Mouse (Mus musculus) myocyte (in vitro differentiated cells): ENCODE results near the gene Sertm1. TPM values are rescaled to one million over a fixed set of nuclear protein-coding genes. Genes with fewer than 3 reads are reported as not detected.

Experiments used
- H3K27me3 ChIP-seq: one replicate; pipeline ENCODE4 v1.6.1; 2011; ENCODE audit not compliant: control insufficient read depth, insufficient read depth, insufficient read length
- H3K36me3 ChIP-seq: one replicate; pipeline ENCODE4 v1.6.1; 2011; ENCODE audit not compliant: control insufficient read depth, insufficient read depth
- H3K4me2 ChIP-seq: one replicate; pipeline ENCODE4 v1.6.1; 2011; ENCODE audit warnings: low read depth, control low read depth
- H3K4me3 ChIP-seq: one replicate; pipeline ENCODE4 v1.5.1; 2011; ENCODE audit warnings: mild to moderate bottlenecking, control low read depth, moderate library complexity
- H3K79me2 ChIP-seq: one replicate; pipeline ENCODE4 v1.6.1; 2011; ENCODE audit not compliant: control insufficient read depth, insufficient read depth
- H3ac ChIP-seq: one replicate; pipeline ENCODE4 v1.6.1; 2011; ENCODE audit not compliant: control insufficient read depth, insufficient read length
- CEBPB ChIP-seq: IDR thresholded peaks from 2 replicates; pipeline ENCODE4 v1.6.1; 2011; ENCODE audit warnings: mild to moderate bottlenecking, moderate library complexity; ENCODE audit not compliant: poor library complexity, insufficient read depth, severe bottlenecking
- E2F4 ChIP-seq: IDR thresholded peaks from one replicate; pipeline ENCODE4 v1.6.1; 2011; ENCODE audit warnings: mild to moderate bottlenecking, control low read depth, moderate library complexity; ENCODE audit not compliant: insufficient read depth
- MAX ChIP-seq: IDR thresholded peaks from one replicate; pipeline ENCODE4 v1.6.1; 2011; ENCODE audit warnings: low read depth, mild to moderate bottlenecking, control low read depth
- MYOD1 ChIP-seq, 3 experiments: IDR thresholded peaks; one replicate each; pipeline ENCODE4 v1.6.1; 2011; ENCODE audit warnings: control low read depth in 2 of 3, low read depth in 2 of 3, mild to moderate bottlenecking in 2 of 3, moderate library complexity in 1 of 3; ENCODE audit not compliant: insufficient read length in 2 of 3, control insufficient read depth in 1 of 3
- MYOG ChIP-seq, 3 experiments: IDR thresholded peaks; one replicate each; pipeline ENCODE4 v1.6.1; 2011; ENCODE audit warnings: control low read depth in 2 of 3, low read depth in 2 of 3, mild to moderate bottlenecking in 2 of 3; ENCODE audit not compliant: insufficient read length in 2 of 3, control insufficient read depth in 1 of 3, insufficient read depth in 1 of 3
- POLR2A ChIP-seq: IDR thresholded peaks from one replicate; pipeline ENCODE4 v1.6.1; 2011; ENCODE audit warnings: low read depth, mild to moderate bottlenecking, control low read depth, moderate library complexity; ENCODE audit not compliant: insufficient read length
- POLR2AphosphoS2 ChIP-seq: IDR thresholded peaks from one replicate; pipeline ENCODE4 v1.6.1; 2011; ENCODE audit warnings: low read depth, control low read depth; ENCODE audit not compliant: insufficient read length
- REST ChIP-seq: IDR thresholded peaks from one replicate; pipeline ENCODE4 v1.6.1; 2011; ENCODE audit warnings: mild to moderate bottlenecking, control low read depth, moderate library complexity; ENCODE audit not compliant: insufficient read depth, insufficient read length
- SRF ChIP-seq: IDR thresholded peaks from one replicate; pipeline ENCODE4 v1.6.1; 2011; ENCODE audit warnings: low read depth; ENCODE audit not compliant: control insufficient read depth, insufficient read length
- TCF12 ChIP-seq: IDR thresholded peaks from one replicate; pipeline ENCODE4 v1.6.1; 2011; ENCODE audit warnings: mild to moderate bottlenecking, control low read depth; ENCODE audit not compliant: poor library complexity, insufficient read depth, severe bottlenecking
- TCF3 ChIP-seq: IDR thresholded peaks from one replicate; pipeline ENCODE4 v1.6.1; 2011; ENCODE audit warnings: low read depth, control low read depth; ENCODE audit not compliant: insufficient read length
- USF1 ChIP-seq: IDR thresholded peaks from one replicate; pipeline ENCODE4 v1.6.1; 2011; ENCODE audit warnings: low read depth, mild to moderate bottlenecking, control low read depth, moderate library complexity
- polyA plus RNA-seq: library from polyadenylated mRNA; unstranded; fragments of >200 nt; fragmentation: generic; extraction: Trizol; gene quantifications from one replicate; pipeline ENCODE4 v1.2.1, GENCODE M21; 2012; ENCODE audit warnings: missing spikeins

Gene Sertm1
- polyA plus RNA-seq, 1 experiment: not detected

GRCm38 (mm10) chr3:54894891-54895290 is 20.8 kb downstream of the Sertm1 start:
- no peak overlapping the region for H3K4me3 ChIP-seq
- H3K27me3 ChIP-seq: peaks cover 6% of the 10 kb centered on the region
- no peak overlapping the region for H3ac ChIP-seq
- no peak overlapping the region for H3K4me2 ChIP-seq
- H3K36me3 ChIP-seq: no peaks in the 10 kb centered on the region
- TF ChIP-seq USF1 (no peak), MYOG (IDR thresholded peaks at IDR 0.05; ENCODE audit: control insufficient read depth in 1 of 3, insufficient read depth in 1 of 3, insufficient read length in 2 of 3, low read depth in 2 of 3) (no peak), REST (no peak), POLR2A (no peak), CEBPB (no peak), SRF (no peak), TCF12 (no peak), MAX (no peak), MYOD1 (IDR thresholded peaks at IDR 0.05; ENCODE audit: control insufficient read depth in 1 of 3, insufficient read length in 2 of 3, low read depth in 2 of 3) (no peak), E2F4 (no peak), POLR2AphosphoS2 (no peak), TCF3 (no peak)
- no peaks in the 10 kb centered on the region for H3K79me2 ChIP-seq

GRCm38 (mm10) chr3:54892218-54892617 is 23.5 kb downstream of the Sertm1 start:
- H3K27me3 ChIP-seq: peaks cover 8% of the 10 kb centered on the region
- H3K79me2 ChIP-seq: no peaks in the 10 kb centered on the region
- H3K36me3 ChIP-seq: no peaks in the 10 kb centered on the region
- TF ChIP-seq POLR2AphosphoS2 (no peak), MAX (no peak), TCF3 (no peak), TCF12 (no peak), SRF (no peak), MYOG (IDR thresholded peaks at IDR 0.05; ENCODE audit: control insufficient read depth in 1 of 3, insufficient read depth in 1 of 3, insufficient read length in 2 of 3, low read depth in 2 of 3) (no peak), REST (no peak), CEBPB (no peak), USF1 (no peak), POLR2A (no peak), E2F4 (no peak), MYOD1 (IDR thresholded peaks at IDR 0.05; ENCODE audit: control insufficient read depth in 1 of 3, insufficient read length in 2 of 3, low read depth in 2 of 3) (no peak)
- no peak overlapping the region for H3K4me2 ChIP-seq
- no peak overlapping the region for H3ac ChIP-seq
- H3K4me3 ChIP-seq: no peak overlapping the region

DNA sequence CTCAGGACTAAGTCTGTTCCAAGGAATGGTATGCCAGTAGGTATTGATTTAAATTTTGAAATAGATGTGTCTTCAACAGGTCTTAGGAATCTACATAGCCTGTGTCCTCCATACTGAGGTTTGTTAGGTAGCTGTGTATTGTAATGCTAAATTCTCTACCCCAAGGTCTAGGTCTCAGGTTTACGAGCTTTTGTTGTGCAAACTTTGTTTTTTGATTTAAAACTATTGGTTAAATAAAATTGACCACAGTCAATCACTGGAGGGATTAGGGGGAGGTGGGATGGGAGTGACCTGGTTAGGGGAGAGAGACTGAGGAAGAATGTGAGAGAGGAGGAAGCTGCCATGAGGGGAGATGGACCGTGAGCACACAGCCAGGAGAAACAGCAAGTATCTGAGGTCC is 29.2 kb downstream of the Sertm1 start:
- Histone ChIP-seq H3ac (no peak overlapping the region), H3K27me3 (peaks cover 7% of the 10 kb centered on the region), H3K4me2 (no peak overlapping the region), H3K36me3 (no peaks in the 10 kb centered on the region), H3K4me3 (no peak overlapping the region), H3K79me2 (no peaks in the 10 kb centered on the region)
- no peak for TF ChIP-seq CEBPB
- TF ChIP-seq TCF3: no peak
- TF ChIP-seq MYOD1 (IDR thresholded peaks at IDR 0.05; ENCODE audit: control insufficient read depth in 1 of 3, insufficient read length in 2 of 3, low read depth in 2 of 3): no peak
- TF ChIP-seq SRF: no peak
- TF ChIP-seq TCF12: no peak
- TF ChIP-seq MAX: no peak
- no peak for TF ChIP-seq POLR2A
- TF ChIP-seq REST: no peak
- TF ChIP-seq POLR2AphosphoS2: no peak

Other genes starting within 250 kb of the Sertm1 start
- gene Supt20, start 223.1 kb downstream of the Sertm1 start, polyA plus RNA-seq: 13.0 TPM
- not detected for gene Gm21958, start 201.5 kb downstream of the Sertm1 start, polyA plus RNA-seq
- 35.9 TPM for gene Exosc8, start 180.5 kb downstream of the Sertm1 start, polyA plus RNA-seq
- 41.5 TPM for gene Alg5, start 180.3 kb downstream of the Sertm1 start, polyA plus RNA-seq
- 0.12 TPM for gene Smad9, start 160.3 kb downstream of the Sertm1 start, polyA plus RNA-seq
- gene Rfxap, start 108.1 kb downstream of the Sertm1 start, polyA plus RNA-seq: 24.3 TPM
- gene Ccna1, start 139.6 kb upstream of the Sertm1 start, polyA plus RNA-seq: not detected
- 49.3 TPM for gene Spg20, start 196.2 kb upstream of the Sertm1 start, polyA plus RNA-seq
- gene Ccdc169, start 221.5 kb upstream of the Sertm1 start, polyA plus RNA-seq: 0.12 TPM